ENCODE assay signal across 11 mouse cellular contexts in the genomic region with DNA sequence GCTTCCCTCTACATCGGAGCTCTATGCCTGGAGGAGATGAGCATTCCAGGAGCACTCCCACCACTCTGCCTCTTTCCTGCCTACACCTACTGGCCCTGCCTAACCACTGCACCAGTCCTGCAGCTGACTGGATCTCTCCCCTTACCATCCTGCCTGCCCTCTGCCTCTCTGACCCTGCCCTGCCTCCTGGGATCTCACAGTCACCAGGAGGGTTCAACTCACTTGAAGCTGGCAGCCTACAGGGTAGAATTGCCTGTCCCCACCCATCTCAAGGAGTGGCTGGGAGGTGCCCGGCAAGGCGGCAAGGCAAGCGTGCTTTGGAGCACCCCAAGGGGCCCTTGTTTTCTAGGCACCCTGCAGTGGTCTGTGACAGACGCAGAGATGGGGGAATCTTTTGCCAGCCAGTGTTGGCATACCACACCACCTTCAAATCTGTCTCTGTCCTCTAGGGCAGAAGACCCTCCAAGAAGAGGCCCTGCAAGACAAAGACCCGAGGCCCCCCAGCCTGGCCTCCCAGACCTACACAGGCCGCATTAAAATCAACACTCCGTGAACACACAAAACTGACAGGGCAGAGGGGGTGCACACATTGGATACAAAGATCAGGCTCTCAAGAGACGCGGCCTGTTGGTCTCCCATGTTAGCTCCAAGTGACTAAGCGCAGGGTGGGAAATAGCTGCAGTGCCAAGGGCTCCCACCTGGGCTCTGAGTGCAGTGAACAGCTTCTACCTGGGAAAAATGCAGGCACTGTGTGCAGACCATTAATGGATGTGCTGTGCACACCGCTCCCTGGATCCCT. TPM values are rescaled to one million over a fixed set of nuclear protein-coding genes. Genes with fewer than 3 reads are reported as not detected.
DNase-seq lines count a peak whose midpoint lies in the region; ATAC-seq and TF ChIP-seq lines count a peak whose summit lies in the region.
"Had no signal": no experiment of that assay in that cellular context is flagged by ENCODE, and none has a peak within 500 bp of the region (broad histone marks: within the 10 kb centered on the region; RNA-seq: fewer than 3 reads in every experiment).

No protein-coding gene starts in this region.

- H3K4me2 ChIP-seq in heart, embryonic 12.5 days, result no peak overlapping the region
- H3K4me2 ChIP-seq in neural tube, embryonic 13.5 days, result no peak overlapping the region
- H3K4me2 ChIP-seq in liver, embryonic 15.5 days, result no peak overlapping the region
- no peak overlapping the region for H3K4me2 ChIP-seq in stomach, postnatal 0 days (replicated peaks; ENCODE audit: low read depth)

- no peak for ATAC-seq in heart, embryonic 12.5 days (ENCODE audit: insufficient number of reproducible peaks, low FRiP score)
- 0 out of 2 replicates have a peak, but pooled peaks have one; percentile 10 for ATAC-seq in neural tube, embryonic 13.5 days (ENCODE audit: low read depth)
- ATAC-seq in liver, embryonic 15.5 days (ENCODE audit: insufficient read depth), result peak; percentile 31; the same call in 1 of the 2 replicates
- ATAC-seq in stomach, postnatal 0 days (ENCODE audit: low FRiP score, low TSS enrichment), result peak; percentile 27

- intact Hi-C loops in heart, postnatal 10 days (cut with DNase I), result no loop called here

- H3K4me3 ChIP-seq in heart, embryonic 12.5 days, result no peak overlapping the region
- no peak overlapping the region for H3K4me3 ChIP-seq in neural tube, embryonic 13.5 days
- no peak overlapping the region for H3K4me3 ChIP-seq in liver, embryonic 15.5 days (replicated peaks)
- no peak overlapping the region for H3K4me3 ChIP-seq in stomach, postnatal 0 days (ENCODE audit: low read depth, low read length)

- TF ChIP-seq CTCF in stomach, postnatal 0 days (IDR thresholded peaks at IDR 0.05; ENCODE audit: low read depth), result no peak

- H3K27ac ChIP-seq in heart, embryonic 12.5 days (ENCODE audit: poor library complexity, severe bottlenecking), result no peak overlapping the region
- H3K27ac ChIP-seq in neural tube, embryonic 13.5 days (replicated peaks), result no peak overlapping the region
- H3K27ac ChIP-seq in liver, embryonic 15.5 days (replicated peaks), result no peak overlapping the region
- H3K27ac ChIP-seq in stomach, postnatal 0 days (replicated peaks), result no peak overlapping the region
- H3K27ac ChIP-seq: macrophage had no signal

- H3K4me1 ChIP-seq in heart, embryonic 12.5 days (replicated peaks), result peaks cover 27% of the 10 kb centered on the region
- H3K4me1 ChIP-seq in neural tube, embryonic 13.5 days (replicated peaks), result peaks cover 33% of the 10 kb centered on the region
- peaks cover 14% of the 10 kb centered on the region for H3K4me1 ChIP-seq in liver, embryonic 15.5 days (replicated peaks)
- peaks cover 7% of the 10 kb centered on the region; the same call in 1 of the 2 replicates for H3K4me1 ChIP-seq in stomach, postnatal 0 days (replicated peaks; ENCODE audit: control insufficient read depth, insufficient read depth)

- no peaks in the 10 kb centered on the region for H3K9me3 ChIP-seq in heart, embryonic 12.5 days (replicated peaks)
- no peaks in the 10 kb centered on the region for H3K9me3 ChIP-seq in neural tube, embryonic 13.5 days
- H3K9me3 ChIP-seq in liver, embryonic 15.5 days (replicated peaks), result no peaks in the 10 kb centered on the region
- no peaks in the 10 kb centered on the region for H3K9me3 ChIP-seq in stomach, postnatal 0 days (ENCODE audit: control insufficient read depth, low read length)

- no peak for DNase-seq in heart, postnatal 10 days
- DNase-seq in neural tube, embryonic 10.5 days (ENCODE audit: extremely low spot score, low spot score), result no peak
- DNase-seq in stomach, postnatal 0 days (ENCODE audit: low spot score), result peak; percentile 56
- no peak for DNase-seq in adrenal gland, postnatal 25 days
- no peak for DNase-seq in layer of hippocampus, adult 9-11 months
- DNase-seq: B cell, adult 2 months; kidney, postnatal 10 days had no signal

- 0 out of 2 replicates have a peak overlapping the region, but pooled peaks have one; percentile 14 for H3K9ac ChIP-seq in heart, embryonic 12.5 days
- 0 out of 2 replicates have a peak overlapping the region, but pooled peaks have one; percentile 9 for H3K9ac ChIP-seq in neural tube, embryonic 13.5 days
- no peak overlapping the region for H3K9ac ChIP-seq in liver, embryonic 15.5 days
- H3K9ac ChIP-seq in stomach, postnatal 0 days (ENCODE audit: low read length), result peak overlapping the region; percentile 23; the same call in 1 of the 2 replicates

- TF ChIP-seq EP300 in stomach, postnatal 0 days (optimal IDR thresholded peaks at IDR 0.05), result no peak

- peaks cover 9% of the 10 kb centered on the region; the same call in 1 of the 2 replicates for H3K36me3 ChIP-seq in heart, embryonic 12.5 days
- peaks cover 12% of the 10 kb centered on the region; the same call in 1 of the 2 replicates for H3K36me3 ChIP-seq in neural tube, embryonic 13.5 days
- no peaks in the 10 kb centered on the region for H3K36me3 ChIP-seq in liver, embryonic 15.5 days (replicated peaks)
- H3K36me3 ChIP-seq in stomach, postnatal 0 days (ENCODE audit: control insufficient read depth, insufficient read depth, low read length), result no peaks in the 10 kb centered on the region

- H3K27me3 ChIP-seq in heart, embryonic 12.5 days (replicated peaks), result no peaks in the 10 kb centered on the region
- H3K27me3 ChIP-seq in neural tube, embryonic 13.5 days, result peaks cover 34% of the 10 kb centered on the region
- H3K27me3 ChIP-seq in liver, embryonic 15.5 days, result no peaks in the 10 kb centered on the region
- H3K27me3 ChIP-seq in stomach, postnatal 0 days (ENCODE audit: control insufficient read depth, insufficient read depth, low read length), result no peaks in the 10 kb centered on the region

- WGBS in heart, embryonic 12.5 days, result 71% methylated on average over 12 of the region's 12 CpGs
- 28% methylated on average over 12 of the region's 12 CpGs for WGBS in neural tube, embryonic 13.5 days
- WGBS in liver, embryonic 15.5 days (ENCODE audit: insufficient replicate concordance), result 67% methylated on average over 12 of the region's 12 CpGs
- 62% methylated on average over 12 of the region's 12 CpGs for WGBS in stomach, postnatal 0 days

RNA-seq across cellular contexts. Expression of a gene that starts 44.5 kb away (rescaled TPM):
- polyA plus RNA-seq in heart, embryonic 12.5 days (2016; fragmentation: Nextera tagmentation; extraction: Ambion mirVana), result 4.3 and 4.8 TPM in 2 replicates
- total RNA-seq in heart, postnatal 10 days (2021), result 10 to 100 TPM; 21.0 to 21.7 TPM
- polyA plus RNA-seq in neural tube, embryonic 13.5 days (2015; fragmentation: Nextera tagmentation; extraction: Ambion mirVana), result 6.4 and 6.9 TPM in 2 replicates
- 2.4 and 3.5 TPM in 2 replicates for polyA plus RNA-seq in liver, embryonic 15.5 days (2015; fragmentation: Nextera tagmentation; extraction: Ambion mirVana)
- polyA plus RNA-seq in stomach, postnatal 0 days (2015; fragmentation: Nextera tagmentation; extraction: Ambion mirVana), result 2.2 and 2.9 TPM in 2 replicates
- total RNA-seq in adrenal gland, postnatal 25 days (2021), result 32.2 and 33.8 TPM in 2 replicates

RNA-seq across cellular contexts. Expression of a gene that starts 55.2 kb away (rescaled TPM):
- polyA plus RNA-seq in heart, embryonic 12.5 days (2016; fragmentation: Nextera tagmentation; extraction: Ambion mirVana), result 33.6 and 36.0 TPM in 2 replicates
- 10 to 100 TPM; 15.0 to 16.5 TPM for total RNA-seq in heart, postnatal 10 days (2021)
- 63.4 and 66.7 TPM in 2 replicates for polyA plus RNA-seq in neural tube, embryonic 13.5 days (2015; fragmentation: Nextera tagmentation; extraction: Ambion mirVana)
- 12.1 and 12.8 TPM in 2 replicates for polyA plus RNA-seq in liver, embryonic 15.5 days (2015; fragmentation: Nextera tagmentation; extraction: Ambion mirVana)
- 28.8 and 30.4 TPM in 2 replicates for polyA plus RNA-seq in stomach, postnatal 0 days (2015; fragmentation: Nextera tagmentation; extraction: Ambion mirVana)
- total RNA-seq in adrenal gland, postnatal 25 days (2021), result 26.2 and 31.8 TPM in 2 replicates

RNA-seq across cellular contexts. Expression of a gene that starts 55.3 kb away (rescaled TPM):
- polyA plus RNA-seq in heart, embryonic 12.5 days (2016; fragmentation: Nextera tagmentation; extraction: Ambion mirVana), result 15.0 and 15.4 TPM in 2 replicates
- 1 to 10 TPM; 7.4 to 8.9 TPM for total RNA-seq in heart, postnatal 10 days (2021)
- polyA plus RNA-seq in neural tube, embryonic 13.5 days (2015; fragmentation: Nextera tagmentation; extraction: Ambion mirVana), result 12.0 and 14.2 TPM in 2 replicates
- polyA plus RNA-seq in liver, embryonic 15.5 days (2015; fragmentation: Nextera tagmentation; extraction: Ambion mirVana), result 5.0 and 5.4 TPM in 2 replicates
- 6.0 and 6.1 TPM in 2 replicates for polyA plus RNA-seq in stomach, postnatal 0 days (2015; fragmentation: Nextera tagmentation; extraction: Ambion mirVana)
- 12.4 and 15.5 TPM in 2 replicates for total RNA-seq in adrenal gland, postnatal 25 days (2021)
